Mouse (Mus musculus) left cerebral cortex, adult 18-20 months (tissue): Measurements from ENCODE around the gene Elmsan1. TPM values are rescaled to one million over a fixed set of nuclear protein-coding genes. Genes with fewer than 3 reads are reported as not detected.

Experiments used
- DNase-seq, 2 experiments: peaks; one replicate each; pipeline ENCODE4 v3.0.0; 2021 to 2022; ENCODE audit warnings: low spot score in 2 of 2, mixed read lengths in 1 of 2
- total RNA-seq, 2 experiments: library from RNA; stranded (reverse); gene quantifications; 2 replicates each; pipeline ENCODE4 v1.2.3; 2021

The Elmsan1 gene
- total RNA-seq, 2 experiments from 2014 or later, result 18.2 to 19.8 TPM

GRCm38 (mm10) chr12:84107012-84107411 is 111.7 kb downstream of the Elmsan1 start:
- DNase-seq, result no peak

- DNase-seq, result no peak
Observed at GRCm38 (mm10) chr12:84101493-84101845, 117.2 kb downstream of the Elmsan1 start.

- peak; percentile 36 to 39 for DNase-seq
Observed at GRCm38 (mm10) chr12:84100604-84101492, 117.8 kb downstream of the Elmsan1 start, which contains the start of gene Acot6. Gene Acot6 (plus strand): TSS chr12:84100654.

GRCm38 (mm10) chr12:84100071-84100470 is 118.6 kb downstream of the Elmsan1 start:
- DNase-seq, result no peak

- no peak for DNase-seq
Observed at GRCm38 (mm10) chr12:84099605-84100004, 119.1 kb downstream of the Elmsan1 start.

Other genes with a start within 250 kb of the Elmsan1 start
- not detected for gene Heatr4, start 234.0 kb downstream of the Elmsan1 start, total RNA-seq
- gene Acot2, start 231.0 kb downstream of the Elmsan1 start, total RNA-seq, result 10 to 100 TPM in 1 of 2 experiments, 1 to 10 TPM in 1; 9.9 to 10.9 TPM
- 10 to 100 TPM; 15.4 to 17.8 TPM for gene Acot1, start 209.4 kb downstream of the Elmsan1 start, total RNA-seq
- gene Acot4, start 180.5 kb downstream of the Elmsan1 start, total RNA-seq, result 1 to 10 TPM; 2.4 to 2.7 TPM
- gene Gm49366, start 179.9 kb downstream of the Elmsan1 start, total RNA-seq, result 1 to 10 TPM in 1 of 2 experiments, not detected in 1; 1.5 TPM
- 1 to 10 TPM; 3.0 to 3.8 TPM for gene Acot3, start 166.7 kb downstream of the Elmsan1 start, total RNA-seq
- 1 to 10 TPM; 5.7 to 6.6 TPM for gene Acot5, start 149.6 kb downstream of the Elmsan1 start, total RNA-seq
- 1 to 10 TPM; 4.3 TPM for gene Acot6, start 118.2 kb downstream of the Elmsan1 start, total RNA-seq
- 10 to 100 TPM; 90.2 to 94.7 TPM for gene Dnal1, start 104.5 kb downstream of the Elmsan1 start, total RNA-seq
- 1 to 10 TPM; 4.2 to 6.9 TPM for gene Pnma1, start 70.4 kb downstream of the Elmsan1 start, total RNA-seq
- 10 to 100 TPM; 34.1 to 43.7 TPM for gene Ptgr2, start 66.4 kb upstream of the Elmsan1 start, total RNA-seq
- gene Zfp410, start 98.0 kb upstream of the Elmsan1 start, total RNA-seq, result 10 to 100 TPM; 33.4 to 37.1 TPM
- 10 to 100 TPM; 26.0 to 26.8 TPM for gene Coq6, start 142.8 kb upstream of the Elmsan1 start, total RNA-seq
- 10 to 100 TPM; 11.9 to 14.8 TPM for gene Fam161b, start 143.0 kb upstream of the Elmsan1 start, total RNA-seq
- gene Entpd5, start 190.1 kb upstream of the Elmsan1 start, total RNA-seq, result 10 to 100 TPM; 24.4 to 24.6 TPM
- gene Bbof1, start 190.2 kb upstream of the Elmsan1 start, total RNA-seq, result 1 to 10 TPM; 6.5 to 9.7 TPM
- gene Rnf113a2, start 198.3 kb upstream of the Elmsan1 start, total RNA-seq, result 10 to 100 TPM; 11.1 to 13.0 TPM
- gene Aldh6a1, start 232.1 kb upstream of the Elmsan1 start, total RNA-seq, result 10 to 100 TPM; 51.2 to 54.9 TPM
- 10 to 100 TPM; 25.2 to 25.7 TPM for gene Lin52, start 232.5 kb upstream of the Elmsan1 start, total RNA-seq